Mouse (Mus musculus) midbrain, postnatal 0 days (tissue): ENCODE results near the gene Plcb1. TPM values are rescaled to one million over a fixed set of nuclear protein-coding genes. Genes with fewer than 3 reads are reported as not detected.

Source experiments
- ATAC-seq: fragments of 200-750 bp; cut with Nextera tagmentation; 2 replicates; pipeline ENCODE4 v1.8.0; 2017; ENCODE audit warnings: moderate number of reproducible peaks, mild to moderate bottlenecking, moderate TSS enrichment, moderate library complexity; ENCODE audit not compliant: low FRiP score
- DNase-seq: peaks from one replicate; pipeline ENCODE4 v3.0.0-alpha.2; 2015; ENCODE audit warnings: low spot score
- H3K27ac ChIP-seq: fragments of 300-500 bp; sonication (generic); 2 replicates; pipeline ENCODE4 v1.5.1; 2014; ENCODE audit warnings: low read depth, mild to moderate bottlenecking, low read length, mixed read lengths
- H3K27me3 ChIP-seq: fragments of 300-500 bp; sonication (generic); 2 replicates; pipeline ENCODE4 v1.6.1; 2014; ENCODE audit warnings: low read length, control low read depth, mixed read lengths; ENCODE audit not compliant: insufficient read depth
- H3K36me3 ChIP-seq: fragments of 300-500 bp; sonication (generic); 2 replicates; pipeline ENCODE4 v1.6.1; 2014; ENCODE audit warnings: low read length, control low read depth, mixed read lengths; ENCODE audit not compliant: insufficient read depth
- H3K4me1 ChIP-seq: fragments of 300-500 bp; sonication (generic); 2 replicates; pipeline ENCODE4 v1.6.1; 2014; ENCODE audit warnings: mild to moderate bottlenecking, control low read depth, antibody characterized with exemption, low read length, mixed read lengths; ENCODE audit not compliant: insufficient read depth
- H3K4me2 ChIP-seq: fragments of 300-500 bp; sonication (generic); 2 replicates; pipeline ENCODE4 v1.6.1; 2014; ENCODE audit warnings: low read depth, mild to moderate bottlenecking, low read length, mixed read lengths; ENCODE audit not compliant: poor library complexity, severe bottlenecking
- H3K4me3 ChIP-seq: fragments of 300-500 bp; sonication (generic); 2 replicates; pipeline ENCODE4 v1.5.1; 2014; ENCODE audit warnings: low read depth, mild to moderate bottlenecking, low read length, moderate library complexity
- H3K9ac ChIP-seq: fragments of 300-500 bp; sonication (generic); replicated peaks from 2 replicates; pipeline ENCODE4 v1.6.1; 2014; ENCODE audit warnings: mild to moderate bottlenecking, low read length, moderate library complexity, mixed read lengths; ENCODE audit not compliant: poor library complexity, severe bottlenecking
- H3K9me3 ChIP-seq: fragments of 300-500 bp; sonication (generic); 2 replicates; pipeline ENCODE4 v1.6.1; 2016; ENCODE audit warnings: low read length, control low read depth
- CTCF ChIP-seq: IDR thresholded peaks from 2 replicates; pipeline ENCODE4 v1.5.1; 2016; ENCODE audit warnings: antibody characterized with exemption, mild to moderate bottlenecking
- WGBS: fragments of 180-500 bp; shearing (Covaris S2); extraction: QIAGEN DNeasy Blood & Tissue Kit; methylation state at CpG from one replicate; pipeline ENCODE4 v1.1.7; 2014; 5-methylcytosine and 5-hydroxymethylcytosine counted together
- polyA plus RNA-seq: library from polyadenylated mRNA; unstranded; fragments of >200 nt; fragmentation: Nextera tagmentation; extraction: Ambion mirVana; gene quantifications from 2 replicates; pipeline ENCODE4 v1.2.1, GENCODE M21; 2015
- total RNA-seq: library from RNA; depleted of rRNA; stranded (reverse); fragments of >200 nt; gene quantifications from 2 replicates; pipeline ENCODE4 v1.2.3, GENCODE M21; 2014

Plcb1 gene
- total and polyA plus RNA-seq, 2 experiments from 2014 or later = 36.1 to 59.0 TPM

GRCm38 (mm10) chr2:135306472-135306771, 520.6 kb downstream of the Plcb1 start:
- ATAC-seq = no peak
- no peaks in the 10 kb centered on the region for H3K36me3 ChIP-seq
- DNase-seq = no peak
- no peaks in the 10 kb centered on the region for H3K9me3 ChIP-seq
- no peak overlapping the region for H3K9ac ChIP-seq
- H3K27ac ChIP-seq = no peak overlapping the region
- no peaks in the 10 kb centered on the region for H3K27me3 ChIP-seq
- H3K4me1 ChIP-seq = no peaks in the 10 kb centered on the region
- TF ChIP-seq CTCF = no peak
- H3K4me2 ChIP-seq = no peak overlapping the region
- WGBS = 11% methylated on average over 2 of the region's 2 CpGs
- no peak overlapping the region for H3K4me3 ChIP-seq

- Histone ChIP-seq H3K36me3 (no peaks in the 10 kb centered on the region), H3K27ac (no peak overlapping the region), H3K4me2 (no peak overlapping the region), H3K4me3 (no peak overlapping the region), H3K4me1 (no peaks in the 10 kb centered on the region), H3K27me3 (no peaks in the 10 kb centered on the region), H3K9ac (no peak overlapping the region), H3K9me3 (no peaks in the 10 kb centered on the region)
- DNase-seq (no peak), ATAC-seq (no peak)
- 74% methylated on average over 4 of the region's 4 CpGs for WGBS
- TF ChIP-seq CTCF = no peak
These were observed 521.9 kb downstream of the Plcb1 start for GRCm38 (mm10) chr2:135307787-135308186.

GRCm38 (mm10) chr2:135315980-135316379, 530.1 kb downstream of the Plcb1 start:
- Histone ChIP-seq H3K36me3 (no peaks in the 10 kb centered on the region), H3K27ac (no peak overlapping the region), H3K9ac (no peak overlapping the region), H3K4me2 (no peak overlapping the region), H3K4me1 (no peaks in the 10 kb centered on the region), H3K27me3 (no peaks in the 10 kb centered on the region), H3K4me3 (no peak overlapping the region), H3K9me3 (no peaks in the 10 kb centered on the region)
- ATAC-seq (no peak), DNase-seq (no peak)
- 92% methylated on average over 3 of the region's 3 CpGs for WGBS
- no peak for TF ChIP-seq CTCF

GRCm38 (mm10) chr2:135318136-135318535, 532.3 kb downstream of the Plcb1 start:
- H3K4me1 ChIP-seq = no peaks in the 10 kb centered on the region

GRCm38 (mm10) chr2:135323276-135323954, 537.5 kb downstream of the Plcb1 start:
- WGBS = 40% methylated on average over 7 of the region's 7 CpGs

More at GRCm38 (mm10) chr2:135318136-135318535, 532.3 kb downstream of the Plcb1 start:
- TF ChIP-seq CTCF = no peak
- H3K4me3 ChIP-seq = no peak overlapping the region
- H3K27ac ChIP-seq = no peak overlapping the region
- no peak overlapping the region for H3K9ac ChIP-seq
- 87% methylated on average over 1 of the region's 1 CpGs for WGBS
- no peaks in the 10 kb centered on the region for H3K36me3 ChIP-seq
- ATAC-seq (no peak), DNase-seq (no peak)
- H3K9me3 ChIP-seq = no peaks in the 10 kb centered on the region
- H3K4me2 ChIP-seq = no peak overlapping the region
- H3K27me3 ChIP-seq = no peaks in the 10 kb centered on the region

GRCm38 (mm10) chr2:135323955-135324302, 538.1 kb downstream of the Plcb1 start:
- Histone ChIP-seq H3K4me3 (peak overlapping the region; percentile 30), H3K9me3 (no peaks in the 10 kb centered on the region), H3K4me1 (no peaks in the 10 kb centered on the region), H3K9ac (no peak overlapping the region), H3K27me3 (no peaks in the 10 kb centered on the region), H3K4me2 (peak overlapping the region; percentile 42), H3K36me3 (no peaks in the 10 kb centered on the region), H3K27ac (peak overlapping the region; percentile 9; the same call in 1 of the 2 replicates)
- DNase-seq = peak; percentile 93
- peak; percentile 93 for TF ChIP-seq CTCF
- ATAC-seq = peak; percentile 71
- WGBS = 36% methylated on average over 4 of the region's 4 CpGs

More at GRCm38 (mm10) chr2:135323276-135323954, 537.5 kb downstream of the Plcb1 start:
- ATAC-seq (peak; percentile 60), DNase-seq (peak; percentile 85)
- Histone ChIP-seq H3K9me3 (no peaks in the 10 kb centered on the region), H3K4me1 (no peaks in the 10 kb centered on the region), H3K36me3 (no peaks in the 10 kb centered on the region), H3K4me2 (peak overlapping the region; percentile 42), H3K4me3 (peak overlapping the region; percentile 30), H3K27ac (peak overlapping the region; percentile 9; the same call in 1 of the 2 replicates), H3K9ac (no peak overlapping the region), H3K27me3 (no peaks in the 10 kb centered on the region)
- peak; percentile 54 for TF ChIP-seq CTCF
